Mouse (Mus musculus): ENCODE data around the gene Dnajc12.

DNA sequence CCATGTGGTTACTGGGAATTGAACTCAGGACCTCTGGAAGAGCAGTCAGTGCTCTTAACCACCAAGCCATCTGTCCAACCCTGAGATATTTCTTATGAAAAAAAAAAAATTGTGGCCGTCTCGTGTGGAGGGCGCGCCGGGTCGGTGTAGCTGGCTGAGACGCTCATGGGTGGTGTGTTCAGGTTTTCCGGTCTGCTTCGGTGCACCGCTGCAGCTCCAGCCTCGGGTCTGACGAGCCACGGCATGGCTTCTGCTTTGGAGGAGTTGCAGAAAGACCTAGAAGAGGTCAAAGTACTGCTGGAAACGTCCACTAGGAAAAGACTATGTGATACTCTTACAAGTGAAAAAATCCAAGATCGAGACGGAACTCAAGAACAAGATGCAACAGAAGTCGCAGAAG is 30.5 kb downstream of the Dnajc12 start:
- TF ChIP-seq CTCF (IDR thresholded peaks at IDR 0.05; ENCODE audit: low read depth) (no peak), EP300 (IDR thresholded peaks at IDR 0.05; ENCODE audit: low read depth) (no peak)
